Mouse (Mus musculus): ENCODE data around the gene Cd276. TPM values are rescaled to one million over a fixed set of nuclear protein-coding genes. Genes with fewer than 3 reads are reported as not detected.

Cd276 gene
- polyA plus RNA-seq, 1 experiment from 2014 or later: 55.0 TPM

GRCm38 (mm10) chr9:58550928-58551327 lies 4.3 kb downstream of the Cd276 start:
- no peaks in the 10 kb centered on the region for H3K9me3 ChIP-seq (ENCODE audit: low read depth, low read length)
- H3K27me3 ChIP-seq (ENCODE audit: insufficient read depth, low read length): no peaks in the 10 kb centered on the region
- DNase-seq (no peak), ATAC-seq (ENCODE audit: insufficient read depth) (no peak)
- no peaks in the 10 kb centered on the region for H3K36me3 ChIP-seq (ENCODE audit: insufficient read depth)
- peaks cover 5% of the 10 kb centered on the region for H3K4me1 ChIP-seq (ENCODE audit: insufficient read depth)
- no peak for TF ChIP-seq CTCF (IDR thresholded peaks at IDR 0.05; ENCODE audit: low read depth)
- no peak overlapping the region for H3K4me3 ChIP-seq (ENCODE audit: low read depth, low read length)
- H3K9ac ChIP-seq: no peak overlapping the region
- no peak overlapping the region for H3K4me2 ChIP-seq
- WGBS: 87% methylated on average over 6 of the region's 6 CpGs
- H3K27ac ChIP-seq (ENCODE audit: low read depth): no peak overlapping the region

DNA sequence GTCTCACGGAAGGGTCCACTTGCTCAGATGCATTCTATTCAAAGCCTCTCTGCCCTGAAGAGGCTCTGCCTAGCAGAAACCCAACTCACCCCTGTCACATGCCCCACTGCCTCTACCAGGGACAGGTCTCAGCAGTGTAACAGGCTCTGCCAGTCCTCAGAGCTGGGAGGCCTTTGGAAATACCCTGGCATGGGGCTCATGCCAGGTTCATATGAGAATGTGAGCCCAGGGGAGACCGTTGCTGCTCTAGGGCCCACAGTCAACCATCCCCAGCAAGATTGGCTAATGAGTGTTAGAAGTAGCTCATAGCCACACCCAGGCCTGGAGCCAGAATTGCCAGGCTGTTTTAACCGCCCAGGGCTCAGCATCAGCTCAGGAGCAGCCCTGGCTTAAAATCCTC lies 5.5 kb downstream of the Cd276 start:
- no peaks in the 10 kb centered on the region for H3K27me3 ChIP-seq (ENCODE audit: insufficient read depth, low read length)
- H3K27ac ChIP-seq (ENCODE audit: low read depth): no peak overlapping the region
- H3K4me3 ChIP-seq (ENCODE audit: low read depth, low read length): no peak overlapping the region
- H3K9ac ChIP-seq: no peak overlapping the region
- 72% methylated on average over 3 of the region's 3 CpGs for WGBS
- H3K4me1 ChIP-seq (ENCODE audit: insufficient read depth): no peaks in the 10 kb centered on the region; the same call in 1 of the 2 replicates
- H3K36me3 ChIP-seq (ENCODE audit: insufficient read depth): no peaks in the 10 kb centered on the region
- H3K4me2 ChIP-seq: no peak overlapping the region
- no peak for DNase-seq
- H3K9me3 ChIP-seq (ENCODE audit: low read depth, low read length): no peaks in the 10 kb centered on the region
- ATAC-seq (ENCODE audit: insufficient read depth): no peak
- no peak for TF ChIP-seq CTCF (IDR thresholded peaks at IDR 0.05; ENCODE audit: low read depth)

GRCm38 (mm10) chr9:58548897-58549296 lies 6.3 kb downstream of the Cd276 start:
- Histone ChIP-seq H3K9ac (no peak overlapping the region), H3K27me3 (ENCODE audit: insufficient read depth, low read length) (no peaks in the 10 kb centered on the region), H3K4me1 (ENCODE audit: insufficient read depth) (no peaks in the 10 kb centered on the region; the same call in 1 of the 2 replicates), H3K4me2 (no peak overlapping the region), H3K9me3 (ENCODE audit: low read depth, low read length) (no peaks in the 10 kb centered on the region), H3K36me3 (ENCODE audit: insufficient read depth) (no peaks in the 10 kb centered on the region), H3K4me3 (ENCODE audit: low read depth, low read length) (no peak overlapping the region), H3K27ac (ENCODE audit: low read depth) (no peak overlapping the region)
- TF ChIP-seq CTCF (IDR thresholded peaks at IDR 0.05; ENCODE audit: low read depth): no peak
- ATAC-seq (ENCODE audit: insufficient read depth) (no peak), DNase-seq (no peak)
- WGBS: 45% methylated on average over 4 of the region's 4 CpGs

GRCm38 (mm10) chr9:58546630-58547360 lies 8.4 kb downstream of the Cd276 start:
- Histone ChIP-seq H3K36me3 (ENCODE audit: insufficient read depth) (no peaks in the 10 kb centered on the region), H3K4me3 (ENCODE audit: low read depth, low read length) (no peak overlapping the region), H3K4me2 (no peak overlapping the region), H3K9me3 (ENCODE audit: low read depth, low read length) (no peaks in the 10 kb centered on the region), H3K4me1 (ENCODE audit: insufficient read depth) (0 out of 2 replicates have a peak, but pooled peaks cover 5% of the 10 kb centered on the region), H3K27ac (ENCODE audit: low read depth) (no peak overlapping the region), H3K9ac (no peak overlapping the region), H3K27me3 (ENCODE audit: insufficient read depth, low read length) (no peaks in the 10 kb centered on the region)
- no peak for ATAC-seq (ENCODE audit: insufficient read depth)
- no peak for TF ChIP-seq CTCF (IDR thresholded peaks at IDR 0.05; ENCODE audit: low read depth)
- DNase-seq: peak; percentile 49
- 70% methylated on average over 11 of the region's 11 CpGs for WGBS

DNA sequence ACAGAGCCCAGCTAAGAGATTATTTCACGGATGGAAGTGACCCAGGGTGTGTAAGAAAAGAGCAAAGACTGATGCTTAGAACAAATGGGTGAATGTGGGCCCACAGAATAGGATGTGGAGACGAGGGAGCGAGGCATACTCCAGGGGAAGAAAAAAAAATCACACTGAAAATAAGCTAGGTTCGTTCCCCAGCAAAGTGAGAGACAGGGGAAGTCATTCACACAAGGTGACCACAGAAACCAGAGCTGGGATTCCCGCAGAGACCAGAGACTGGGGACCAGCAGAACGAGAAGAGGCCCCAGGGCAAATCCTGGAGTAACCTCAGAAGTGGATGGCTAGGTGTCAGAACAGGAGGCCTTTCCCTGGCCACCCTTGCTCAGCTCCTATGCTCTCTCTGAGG lies 9.8 kb downstream of the Cd276 start:
- Histone ChIP-seq H3K9ac (no peak overlapping the region), H3K4me3 (ENCODE audit: low read depth, low read length) (no peak overlapping the region), H3K36me3 (ENCODE audit: insufficient read depth) (peaks cover 2% of the 10 kb centered on the region; the same call in 1 of the 2 replicates), H3K9me3 (ENCODE audit: low read depth, low read length) (no peaks in the 10 kb centered on the region), H3K4me2 (no peak overlapping the region), H3K27ac (ENCODE audit: low read depth) (no peak overlapping the region), H3K4me1 (ENCODE audit: insufficient read depth) (0 out of 2 replicates have a peak, but pooled peaks cover 5% of the 10 kb centered on the region), H3K27me3 (ENCODE audit: insufficient read depth, low read length) (no peaks in the 10 kb centered on the region)
- DNase-seq (no peak), ATAC-seq (ENCODE audit: insufficient read depth) (no peak)
- TF ChIP-seq CTCF (IDR thresholded peaks at IDR 0.05; ENCODE audit: low read depth): no peak
- 68% methylated on average over 6 of the region's 6 CpGs for WGBS

DNA sequence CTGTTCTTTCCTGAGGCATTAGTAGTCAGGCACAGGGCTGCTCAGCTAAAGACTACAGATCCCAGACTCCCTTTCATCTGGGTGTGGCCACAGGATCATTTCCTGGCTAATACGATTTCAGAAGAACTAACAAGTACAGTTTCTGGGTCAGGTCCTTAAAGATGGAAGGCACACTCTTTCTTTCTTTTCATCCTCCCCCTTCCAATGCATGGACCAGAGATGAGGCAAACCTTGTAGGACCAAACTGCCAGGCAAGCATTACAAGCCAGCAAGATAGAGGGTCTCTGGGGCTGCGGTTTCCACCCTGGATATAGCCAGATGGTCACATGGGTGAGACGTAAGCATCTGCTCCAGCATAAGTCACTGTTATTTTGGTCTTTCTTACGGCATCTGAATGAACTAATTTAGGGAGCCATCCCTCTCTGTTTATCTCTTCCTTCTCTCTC lies 10.3 kb downstream of the Cd276 start:
- TF ChIP-seq CTCF (IDR thresholded peaks at IDR 0.05; ENCODE audit: low read depth): no peak
- H3K4me3 ChIP-seq (ENCODE audit: low read depth, low read length): no peak overlapping the region
- 53% methylated on average over 4 of the region's 4 CpGs for WGBS
- H3K4me1 ChIP-seq (ENCODE audit: insufficient read depth): 0 out of 2 replicates have a peak, but pooled peaks cover 5% of the 10 kb centered on the region
- no peak for DNase-seq
- H3K27me3 ChIP-seq (ENCODE audit: insufficient read depth, low read length): no peaks in the 10 kb centered on the region
- H3K9ac ChIP-seq: no peak overlapping the region
- 0 out of 2 replicates have a peak overlapping the region, but pooled peaks have one; percentile 10 for H3K4me2 ChIP-seq
- no peak overlapping the region for H3K27ac ChIP-seq (ENCODE audit: low read depth)
- H3K9me3 ChIP-seq (ENCODE audit: low read depth, low read length): no peaks in the 10 kb centered on the region
- H3K36me3 ChIP-seq (ENCODE audit: insufficient read depth): peaks cover 5% of the 10 kb centered on the region; the same call in 1 of the 2 replicates
- ATAC-seq (ENCODE audit: insufficient read depth): no peak

DNA sequence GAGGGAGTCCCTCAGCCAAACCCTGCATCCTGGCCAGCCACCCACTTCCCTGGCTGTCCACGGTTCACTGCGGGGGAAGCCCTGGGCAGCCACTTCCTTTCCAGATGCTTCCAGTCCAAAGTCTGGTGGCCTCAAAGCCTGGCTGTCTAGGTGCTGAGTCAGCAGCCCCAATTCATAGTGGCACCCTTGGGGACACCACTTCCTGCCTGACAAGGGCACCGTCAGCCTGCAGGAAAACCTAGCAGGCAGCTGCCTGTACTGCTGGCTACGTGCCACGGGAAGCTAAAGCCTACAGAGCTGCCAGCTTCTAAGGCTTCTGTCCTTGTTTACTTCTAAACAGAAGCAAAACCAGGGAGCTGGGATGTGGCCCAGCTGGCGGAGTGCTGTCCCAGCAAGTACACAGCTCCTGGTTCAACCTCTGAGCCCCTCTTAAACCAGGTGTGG lies 13.3 kb downstream of the Cd276 start:
- 26% methylated on average over 6 of the region's 6 CpGs for WGBS
- Histone ChIP-seq H3K9me3 (ENCODE audit: low read depth, low read length) (no peaks in the 10 kb centered on the region), H3K4me3 (ENCODE audit: low read depth, low read length) (no peak overlapping the region), H3K27ac (ENCODE audit: low read depth) (peak overlapping the region; percentile 55), H3K36me3 (ENCODE audit: insufficient read depth) (peaks cover 25% of the 10 kb centered on the region), H3K9ac (0 out of 2 replicates have a peak overlapping the region, but pooled peaks have one; percentile 9), H3K4me2 (no peak overlapping the region), H3K4me1 (ENCODE audit: insufficient read depth) (0 out of 2 replicates have a peak, but pooled peaks cover 5% of the 10 kb centered on the region), H3K27me3 (ENCODE audit: insufficient read depth, low read length) (no peaks in the 10 kb centered on the region)
- no peak for TF ChIP-seq CTCF (IDR thresholded peaks at IDR 0.05; ENCODE audit: low read depth)
- ATAC-seq (ENCODE audit: insufficient read depth) (peak; percentile 83), DNase-seq (peak; percentile 92)
